ENCODE assay signal across 23 mouse cellular contexts in the genomic region with DNA sequence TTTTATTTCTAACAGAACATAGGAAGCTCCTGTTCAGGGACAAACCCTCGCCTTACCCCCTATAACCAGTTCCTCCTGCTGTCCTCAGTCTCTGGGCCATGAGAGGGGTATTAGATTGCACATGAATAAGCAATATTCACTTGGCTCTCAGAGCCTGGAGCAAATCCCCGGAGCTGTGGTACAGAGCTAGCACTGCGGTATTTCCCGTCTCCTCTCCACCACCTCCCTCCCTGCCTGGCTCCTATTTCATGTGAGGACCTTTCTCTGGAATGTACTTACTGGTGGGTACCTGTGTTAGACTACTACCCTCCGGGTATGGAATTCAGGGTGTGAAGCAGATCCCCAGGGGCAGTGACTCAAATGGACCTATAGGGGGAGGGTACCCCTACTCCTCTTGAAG.
A peak's percentile ranks its signal among the peaks of the same experiment; 100 is the strongest.
DNase-seq lines count a peak whose midpoint lies in the region; ATAC-seq lines count a peak whose summit lies in the region.
"Had no signal": no experiment of that assay in that cellular context is flagged by ENCODE, and none has a peak within 500 bp of the region (broad histone marks: within the 10 kb centered on the region; RNA-seq: fewer than 3 reads in every experiment).

No protein-coding gene starts in this region.

- peak; percentile 61 for DNase-seq in heart, adult 11 months
- no peak for DNase-seq in heart, postnatal 36 days
- no peak for DNase-seq in limb, embryonic 10.5 days (ENCODE audit: low spot score)
- DNase-seq in retina, embryonic 14.5 days (ENCODE audit: low spot score), result peak; percentile 44
- DNase-seq in layer of hippocampus, postnatal 10 days (ENCODE audit: low spot score in 2 of 2), result no peak
- DNase-seq in cerebellum, postnatal 36 days, result no peak
- DNase-seq: adrenal gland, adult 8-10 months; cerebellum, adult 8-10 months; gastrocnemius, postnatal 10 days; heart, adult 2 months; heart, postnatal 4 days; lung, adult 2 months; right cerebral cortex, postnatal 4 days; thymus, postnatal 14 days had no signal

- ATAC-seq in limb, embryonic 12.5 days (ENCODE audit: insufficient number of reproducible peaks, insufficient read depth, low FRiP score, low TSS enrichment, low read depth), result peak; percentile 59; the same call in 1 of the 2 replicates
- peak; percentile 81 for ATAC-seq in embryonic facial prominence, embryonic 13.5 days (ENCODE audit: insufficient number of reproducible peaks, insufficient read depth, low FRiP score, low TSS enrichment, low read depth)
- ATAC-seq: hindbrain, postnatal 0 days; intestine, postnatal 0 days; liver, embryonic 12.5 days; midbrain, embryonic 16.5 days; Patski had no signal

- peaks cover 6% of the 10 kb centered on the region for H3K4me1 ChIP-seq in limb, embryonic 12.5 days (replicated peaks)
- H3K4me1 ChIP-seq in limb, embryonic 10.5 days, result peaks cover 13% of the 10 kb centered on the region
- H3K4me1 ChIP-seq in embryonic facial prominence, embryonic 13.5 days, result peaks cover 20% of the 10 kb centered on the region
- H3K4me1 ChIP-seq: liver, embryonic 12.5 days had no signal

- intact Hi-C loops in heart, postnatal 36 days (cut with DNase I), result no loop called here

- no peaks in the 10 kb centered on the region for H3K27me3 ChIP-seq in limb, embryonic 12.5 days
- 0 out of 2 replicates have a peak, but pooled peaks cover 8% of the 10 kb centered on the region for H3K27me3 ChIP-seq in limb, embryonic 10.5 days (ENCODE audit: low read depth, poor library complexity, severe bottlenecking)
- no peaks in the 10 kb centered on the region for H3K27me3 ChIP-seq in embryonic facial prominence, embryonic 13.5 days
- H3K27me3 ChIP-seq: liver, embryonic 12.5 days; neural tube, embryonic 15.5 days; Patski had no signal

- H3K27ac ChIP-seq in limb, embryonic 12.5 days, result no peak overlapping the region
- no peak overlapping the region for H3K27ac ChIP-seq in limb, embryonic 10.5 days
- peak overlapping the region; percentile 62; the same call in 1 of the 2 replicates for H3K27ac ChIP-seq in embryonic facial prominence, embryonic 13.5 days
- H3K27ac ChIP-seq: forebrain, embryonic 10.5 days; heart, adult 2 months; hindbrain, postnatal 0 days; liver, embryonic 12.5 days; neural tube, embryonic 15.5 days had no signal

- H3K36me3 ChIP-seq in limb, embryonic 12.5 days, result no peaks in the 10 kb centered on the region
- H3K36me3 ChIP-seq in limb, embryonic 10.5 days, result no peaks in the 10 kb centered on the region
- H3K36me3 ChIP-seq in embryonic facial prominence, embryonic 13.5 days, result no peaks in the 10 kb centered on the region
- H3K36me3 ChIP-seq: forebrain, embryonic 10.5 days; liver, embryonic 12.5 days; neural tube, embryonic 15.5 days had no signal

- no peak overlapping the region for H3K9ac ChIP-seq in limb, embryonic 12.5 days (replicated peaks)
- no peak overlapping the region for H3K9ac ChIP-seq in embryonic facial prominence, embryonic 13.5 days
- H3K9ac ChIP-seq: liver, embryonic 12.5 days; neural tube, embryonic 15.5 days had no signal

- 38% methylated on average over 5 of the region's 5 CpGs for WGBS in limb, embryonic 12.5 days
- WGBS in limb, embryonic 10.5 days, result 81% methylated on average over 5 of the region's 5 CpGs
- WGBS in embryonic facial prominence, embryonic 13.5 days, result 15% methylated on average over 5 of the region's 5 CpGs

- no peaks in the 10 kb centered on the region for H3K9me3 ChIP-seq in limb, embryonic 12.5 days
- no peaks in the 10 kb centered on the region for H3K9me3 ChIP-seq in limb, embryonic 10.5 days (replicated peaks)
- no peaks in the 10 kb centered on the region for H3K9me3 ChIP-seq in embryonic facial prominence, embryonic 13.5 days
- H3K9me3 ChIP-seq: forebrain, embryonic 10.5 days; liver, embryonic 12.5 days; neural tube, embryonic 15.5 days had no signal

- H3K4me2 ChIP-seq in limb, embryonic 12.5 days, result no peak overlapping the region
- H3K4me2 ChIP-seq in embryonic facial prominence, embryonic 13.5 days, result no peak overlapping the region
- H3K4me2 ChIP-seq: liver, embryonic 12.5 days; neural tube, embryonic 15.5 days had no signal

- H3K4me3 ChIP-seq in limb, embryonic 12.5 days (replicated peaks), result no peak overlapping the region
- H3K4me3 ChIP-seq in limb, embryonic 10.5 days, result no peak overlapping the region
- no peak overlapping the region for H3K4me3 ChIP-seq in embryonic facial prominence, embryonic 13.5 days
- H3K4me3 ChIP-seq: forebrain, embryonic 10.5 days; heart, adult 2 months; liver, embryonic 12.5 days; neural tube, embryonic 15.5 days had no signal

Comparison
In these comparisons a context has a peak if more than half of its experiments do, and no peak if none do; other contexts are left out.
1. DNase-seq: peak in heart, adult 11 months (single experiment) and retina, embryonic 14.5 days (single experiment); none in heart, postnatal 36 days (0 of 2), limb, embryonic 10.5 days (single experiment), layer of hippocampus, postnatal 10 days (0 of 2) and cerebellum, postnatal 36 days (0 of 2).